Mouse (Mus musculus) limb, embryonic 10.5 days (tissue): ENCODE measurements around the gene Olfr165. TPM values are rescaled to one million over a fixed set of nuclear protein-coding genes. Genes with fewer than 3 reads are reported as not detected.
"Not testable (repeated sequence)": the region's sequence is repeated elsewhere in the genome, so short reads cannot be mapped to it uniquely, and the experiment has no call there.

Experiments used
- DNase-seq: peaks from one replicate; pipeline ENCODE4 v3.0.0-alpha.2; 2017; ENCODE audit warnings: low spot score
- H3K27ac ChIP-seq: fragments of 300-500 bp; sonication (generic); 2 replicates; pipeline ENCODE4 v1.5.1; 2016; ENCODE audit warnings: mild to moderate bottlenecking
- H3K27me3 ChIP-seq: fragments of 300-500 bp; sonication (generic); 2 replicates; pipeline ENCODE4 v1.6.1; 2016; ENCODE audit warnings: low read depth, mild to moderate bottlenecking; ENCODE audit not compliant: poor library complexity, severe bottlenecking
- H3K36me3 ChIP-seq: fragments of 300-500 bp; sonication (generic); 2 replicates; pipeline ENCODE4 v1.6.1; 2016; ENCODE audit warnings: mild to moderate bottlenecking, moderate library complexity
- H3K4me1 ChIP-seq: fragments of 300-500 bp; sonication (generic); 2 replicates; pipeline ENCODE4 v1.6.1; 2016
- H3K4me3 ChIP-seq: fragments of 300-500 bp; sonication (generic); 2 replicates; pipeline ENCODE4 v1.5.1; 2016; ENCODE audit warnings: mild to moderate bottlenecking, moderate library complexity
- H3K9me3 ChIP-seq: fragments of 300-500 bp; sonication (generic); replicated peaks from 2 replicates; pipeline ENCODE4 v1.6.1; 2016; ENCODE audit warnings: mild to moderate bottlenecking
- WGBS: fragments of 180-500 bp; shearing (Covaris S2); methylation state at CpG from one replicate; pipeline ENCODE4 v1.1.7; 2016; 5-methylcytosine and 5-hydroxymethylcytosine counted together
- polyA plus RNA-seq: library from polyadenylated mRNA; unstranded; fragments of >200 nt; fragmentation: Nextera tagmentation; extraction: Ambion mirVana; gene quantifications from 2 replicates; pipeline ENCODE4 v1.2.1, GENCODE M21; 2016

Olfr165 gene
- not detected in 2 replicates for polyA plus RNA-seq

- no peak within 1 kb of the TSS for H3K4me3 ChIP-seq
- WGBS = 59% methylated on average over 1 of the region's 1 CpGs
- no peaks in the 10 kb centered on the region for H3K27me3 ChIP-seq
- H3K27ac ChIP-seq = no peak within 1 kb of the TSS
- H3K36me3 ChIP-seq = no peaks in the 10 kb centered on the region
- no peaks in the 10 kb centered on the region for H3K4me1 ChIP-seq
- H3K9me3 ChIP-seq = no peaks in the 10 kb centered on the region
- no peak for DNase-seq
These were observed at the start of gene Olfr165 for GRCm38 (mm10) chr16:19423034-19423433. Olfr165 (minus strand) TSS chr16:19423134.

- Histone ChIP-seq H3K27ac (no peak overlapping the region), H3K4me3 (no peak overlapping the region), H3K27me3 (no peaks in the 10 kb centered on the region), H3K9me3 (no peaks in the 10 kb centered on the region), H3K4me1 (no peaks in the 10 kb centered on the region), H3K36me3 (no peaks in the 10 kb centered on the region)
- no peak for DNase-seq
- WGBS = 94% methylated on average over 1 of the region's 1 CpGs
These were observed 41.4 kb upstream of the Olfr165 start for GRCm38 (mm10) chr16:19464365-19464764.

GRCm38 (mm10) chr16:19458741-19459140 is 35.8 kb upstream of the Olfr165 start:
- H3K27me3 ChIP-seq, H3K36me3 ChIP-seq, H3K9me3 ChIP-seq, H3K4me1 ChIP-seq, H3K4me3 ChIP-seq, H3K27ac ChIP-seq, DNase-seq: not testable (repeated sequence)
- WGBS = 88% methylated on average over 4 of the region's 4 CpGs

GRCm38 (mm10) chr16:19387984-19388383 is 35.0 kb downstream of the Olfr165 start:
- Histone ChIP-seq H3K27ac (no peak overlapping the region), H3K4me3 (no peak overlapping the region), H3K4me1 (no peaks in the 10 kb centered on the region), H3K36me3 (no peaks in the 10 kb centered on the region), H3K9me3 (no peaks in the 10 kb centered on the region), H3K27me3 (no peaks in the 10 kb centered on the region)
- 66% methylated on average over 3 of the region's 3 CpGs for WGBS
- no peak for DNase-seq

Other genes with a start within 250 kb of the Olfr165 start
- not detected in 2 replicates for gene Olfr164, start 109.1 kb downstream of the Olfr165 start, polyA plus RNA-seq
- not detected in 2 replicates for gene Olfr166, start 60.6 kb upstream of the Olfr165 start, polyA plus RNA-seq
- gene Olfr167, start 99.1 kb upstream of the Olfr165 start, polyA plus RNA-seq = not detected in 2 replicates
- not detected in 2 replicates for gene Olfr168, start 112.4 kb upstream of the Olfr165 start, polyA plus RNA-seq
- not detected in 2 replicates for gene Olfr169, start 148.7 kb upstream of the Olfr165 start, polyA plus RNA-seq
- not detected in 2 replicates for gene Olfr170, start 188.7 kb upstream of the Olfr165 start, polyA plus RNA-seq
- not detected in 2 replicates for gene Olfr171, start 206.8 kb upstream of the Olfr165 start, polyA plus RNA-seq